Mouse (Mus musculus): ENCODE data around the gene Olfr49. TPM values are rescaled to one million over a fixed set of nuclear protein-coding genes. Genes with fewer than 3 reads are reported as not detected.

Gene Olfr49
- polyA plus RNA-seq, 1 experiment from 2014 or later = not detected

DNA sequence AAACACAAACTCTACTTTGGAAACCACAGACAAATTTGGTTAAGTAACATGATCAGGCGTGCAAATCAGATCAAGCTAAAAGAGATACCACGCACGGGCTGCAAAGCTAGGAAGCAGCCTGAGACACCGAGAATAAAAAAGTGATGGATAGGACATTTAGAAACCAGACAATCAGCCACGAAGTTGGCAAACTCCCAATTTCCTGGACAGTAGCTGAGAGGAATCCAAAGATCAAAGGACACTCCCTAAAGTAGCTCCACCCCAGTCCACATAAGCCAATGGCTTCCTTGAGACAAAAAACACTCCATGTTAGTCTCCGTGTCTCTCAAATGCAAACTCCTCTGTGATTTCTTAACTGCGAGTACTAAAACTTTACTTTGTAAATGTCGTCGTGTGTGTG lies 35.4 kb downstream of the Olfr49 start:
- 64% methylated on average over 9 of the region's 9 CpGs for WGBS (ENCODE audit: insufficient replicate concordance)
- peaks cover 3% of the 10 kb centered on the region; the same call in 1 of the 2 replicates for H3K36me3 ChIP-seq (replicated peaks; ENCODE audit: insufficient read depth, low read length)
- H3K27me3 ChIP-seq (ENCODE audit: insufficient read depth, low read length) = no peaks in the 10 kb centered on the region
- H3K4me3 ChIP-seq (ENCODE audit: low read depth, low read length) = no peak overlapping the region
- no peak overlapping the region for H3K27ac ChIP-seq (ENCODE audit: low read depth)
- no peak overlapping the region for H3K4me2 ChIP-seq (ENCODE audit: low read depth, low read length)
- ATAC-seq = no peak
- H3K4me1 ChIP-seq (ENCODE audit: insufficient read depth) = peaks cover 20% of the 10 kb centered on the region
- TF ChIP-seq EP300 (IDR thresholded peaks at IDR 0.05; ENCODE audit: low read depth) (no peak), CTCF (IDR thresholded peaks at IDR 0.05; ENCODE audit: low read depth) (no peak)
- no peaks in the 10 kb centered on the region for H3K9me3 ChIP-seq (ENCODE audit: low read length)
- H3K9ac ChIP-seq (replicated peaks) = no peak overlapping the region
- no peak for DNase-seq

DNA sequence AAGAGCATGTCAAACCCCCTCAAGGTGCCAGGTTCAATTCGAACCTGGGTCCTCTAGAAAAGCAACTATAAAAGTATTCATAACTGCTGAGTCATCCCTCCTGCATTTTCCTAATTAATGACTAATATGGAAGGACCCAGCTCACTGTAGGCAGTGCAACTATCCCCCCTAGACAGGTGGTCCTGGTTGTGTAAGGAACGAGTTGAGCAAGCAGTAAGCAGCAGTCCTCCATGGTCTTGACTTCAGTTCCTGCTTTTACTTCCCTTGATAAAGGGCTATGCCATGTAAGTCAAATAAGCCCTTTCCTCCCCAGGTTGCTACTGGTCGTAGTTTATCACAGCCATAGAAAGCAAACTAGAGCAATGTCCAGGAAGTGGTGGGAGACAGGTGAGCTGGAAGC lies 38.5 kb downstream of the Olfr49 start:
- no peak overlapping the region for H3K9ac ChIP-seq (replicated peaks)
- TF ChIP-seq CTCF (IDR thresholded peaks at IDR 0.05; ENCODE audit: low read depth) = no peak
- no peak for TF ChIP-seq EP300 (IDR thresholded peaks at IDR 0.05; ENCODE audit: low read depth)
- no peaks in the 10 kb centered on the region for H3K9me3 ChIP-seq (ENCODE audit: low read length)
- no peak for DNase-seq
- H3K4me1 ChIP-seq (ENCODE audit: insufficient read depth) = peaks cover 10% of the 10 kb centered on the region; the same call in 1 of the 2 replicates
- H3K36me3 ChIP-seq (replicated peaks; ENCODE audit: insufficient read depth, low read length) = peaks cover 24% of the 10 kb centered on the region
- no peak overlapping the region for H3K27ac ChIP-seq (ENCODE audit: low read depth)
- ATAC-seq = no peak
- no peaks in the 10 kb centered on the region for H3K27me3 ChIP-seq (ENCODE audit: insufficient read depth, low read length)
- no peak overlapping the region for H3K4me2 ChIP-seq (ENCODE audit: low read depth, low read length)
- 60% methylated on average over 3 of the region's 3 CpGs for whole genome bisulfite sequencing (ENCODE audit: insufficient replicate concordance)
- no peak overlapping the region for H3K4me3 ChIP-seq (ENCODE audit: low read depth, low read length)

DNA sequence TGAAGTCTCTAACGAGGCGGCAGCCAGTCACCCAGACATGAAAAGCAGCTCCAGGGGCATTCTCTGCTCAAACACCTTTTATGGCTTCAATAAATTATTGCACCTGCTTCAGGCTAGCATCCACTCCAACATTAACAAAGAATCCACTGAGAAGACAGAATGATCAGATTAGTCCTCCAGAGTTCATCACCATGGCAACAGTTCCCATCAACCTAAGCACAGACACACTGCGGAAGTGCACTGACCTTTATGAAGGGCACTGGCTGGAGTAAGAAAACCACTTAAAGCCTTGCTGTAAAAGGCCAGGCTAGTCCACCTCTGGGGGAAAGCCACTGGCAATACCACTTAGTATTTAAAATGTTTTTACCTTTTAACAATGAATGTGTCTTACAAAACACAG lies 40.6 kb downstream of the Olfr49 start:
- TF ChIP-seq CTCF (IDR thresholded peaks at IDR 0.05; ENCODE audit: low read depth) = no peak
- TF ChIP-seq EP300 (IDR thresholded peaks at IDR 0.05; ENCODE audit: low read depth) = no peak
- H3K4me3 ChIP-seq (ENCODE audit: low read depth, low read length) = no peak overlapping the region
- H3K4me1 ChIP-seq (ENCODE audit: insufficient read depth) = 0 out of 2 replicates have a peak, but pooled peaks cover 5% of the 10 kb centered on the region
- H3K27ac ChIP-seq (ENCODE audit: low read depth) = no peak overlapping the region
- no peaks in the 10 kb centered on the region for H3K9me3 ChIP-seq (ENCODE audit: low read length)
- H3K36me3 ChIP-seq (replicated peaks; ENCODE audit: insufficient read depth, low read length) = peaks cover 37% of the 10 kb centered on the region
- no peak for ATAC-seq
- no peak overlapping the region for H3K9ac ChIP-seq (replicated peaks)
- WGBS (ENCODE audit: insufficient replicate concordance) = 78% methylated on average over 3 of the region's 3 CpGs
- no peak for DNase-seq
- H3K4me2 ChIP-seq (ENCODE audit: low read depth, low read length) = no peak overlapping the region
- no peaks in the 10 kb centered on the region for H3K27me3 ChIP-seq (ENCODE audit: insufficient read depth, low read length)

DNA sequence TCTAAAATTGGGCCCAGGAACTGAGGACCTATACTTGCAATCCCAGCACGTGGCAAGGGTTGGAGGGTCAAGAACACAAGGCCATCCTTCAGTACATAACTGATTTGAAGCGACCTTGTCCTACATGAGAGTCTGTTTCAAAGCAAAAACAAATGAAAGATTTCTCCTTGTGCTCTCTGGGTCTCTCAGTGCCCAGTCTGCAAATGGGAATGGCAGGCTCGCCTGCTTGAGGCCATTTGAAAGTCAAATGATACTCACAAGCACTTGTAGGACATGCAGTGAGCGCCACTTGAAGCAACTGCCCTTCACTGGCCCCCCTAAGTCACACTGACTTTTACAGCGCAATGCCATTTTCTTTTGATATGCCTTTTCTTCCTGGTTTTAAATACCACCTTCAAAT lies 44.2 kb downstream of the Olfr49 start:
- WGBS (ENCODE audit: insufficient replicate concordance) = 90% methylated on average over 5 of the region's 5 CpGs
- H3K4me2 ChIP-seq (ENCODE audit: low read depth, low read length) = no peak overlapping the region
- no peak for TF ChIP-seq CTCF (IDR thresholded peaks at IDR 0.05; ENCODE audit: low read depth)
- TF ChIP-seq EP300 (IDR thresholded peaks at IDR 0.05; ENCODE audit: low read depth) = no peak
- H3K4me1 ChIP-seq (ENCODE audit: insufficient read depth) = no peaks in the 10 kb centered on the region
- DNase-seq = no peak
- H3K9ac ChIP-seq (replicated peaks) = no peak overlapping the region
- no peak overlapping the region for H3K27ac ChIP-seq (ENCODE audit: low read depth)
- peaks cover 47% of the 10 kb centered on the region for H3K36me3 ChIP-seq (replicated peaks; ENCODE audit: insufficient read depth, low read length)
- no peak overlapping the region for H3K4me3 ChIP-seq (ENCODE audit: low read depth, low read length)
- no peak for ATAC-seq
- no peaks in the 10 kb centered on the region for H3K27me3 ChIP-seq (ENCODE audit: insufficient read depth, low read length)
- no peaks in the 10 kb centered on the region for H3K9me3 ChIP-seq (ENCODE audit: low read length)

DNA sequence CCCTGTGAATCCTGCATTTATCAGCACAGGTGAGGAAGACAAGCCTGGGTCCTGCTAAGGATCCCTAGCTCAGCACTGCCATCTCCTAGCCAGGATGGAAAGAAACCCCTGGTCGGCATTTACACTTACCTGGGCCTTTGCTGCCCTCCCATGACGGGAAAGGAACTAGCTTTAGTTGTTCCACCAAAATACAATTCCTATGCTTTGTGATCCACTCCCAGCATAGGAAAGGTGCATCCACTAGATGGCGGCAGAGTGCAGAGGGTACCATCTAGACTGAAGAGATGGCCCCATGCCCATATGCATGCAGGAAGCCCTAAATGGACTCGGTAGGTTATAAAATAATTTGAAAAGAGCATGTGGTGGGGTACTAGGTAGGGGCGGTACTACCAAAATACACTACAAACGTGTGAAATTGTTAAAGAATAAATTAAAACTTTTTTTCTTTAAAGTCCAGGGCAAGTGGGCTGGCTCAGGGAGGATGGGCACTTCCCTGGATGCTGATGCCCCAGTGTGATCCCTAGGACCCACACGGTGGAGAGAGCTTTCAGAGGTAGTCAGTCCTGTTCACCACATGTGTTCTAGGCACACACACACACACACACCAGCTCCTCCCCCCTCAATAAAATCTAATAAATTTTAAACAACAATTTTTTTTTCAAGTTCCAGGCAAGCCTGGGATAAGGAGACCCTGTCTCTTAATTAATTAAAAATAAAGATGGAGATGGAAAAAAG lies 45.6 kb downstream of the Olfr49 start:
- H3K9ac ChIP-seq (replicated peaks) = no peak overlapping the region
- peaks cover 57% of the 10 kb centered on the region for H3K36me3 ChIP-seq (replicated peaks; ENCODE audit: insufficient read depth, low read length)
- 18% methylated on average over 7 of the region's 7 CpGs for WGBS (ENCODE audit: insufficient replicate concordance)
- no peaks in the 10 kb centered on the region for H3K27me3 ChIP-seq (ENCODE audit: insufficient read depth, low read length)
- H3K4me1 ChIP-seq (ENCODE audit: insufficient read depth) = peaks cover 2% of the 10 kb centered on the region; the same call in 1 of the 2 replicates
- no peaks in the 10 kb centered on the region for H3K9me3 ChIP-seq (ENCODE audit: low read length)
- DNase-seq = peak; percentile 89
- no peak for TF ChIP-seq EP300 (IDR thresholded peaks at IDR 0.05; ENCODE audit: low read depth)
- TF ChIP-seq CTCF (IDR thresholded peaks at IDR 0.05; ENCODE audit: low read depth) = peak; percentile 99
- H3K27ac ChIP-seq (ENCODE audit: low read depth) = no peak overlapping the region
- H3K4me3 ChIP-seq (ENCODE audit: low read depth, low read length) = no peak overlapping the region
- no peak overlapping the region for H3K4me2 ChIP-seq (ENCODE audit: low read depth, low read length)
- peak; percentile 80 for ATAC-seq

DNA sequence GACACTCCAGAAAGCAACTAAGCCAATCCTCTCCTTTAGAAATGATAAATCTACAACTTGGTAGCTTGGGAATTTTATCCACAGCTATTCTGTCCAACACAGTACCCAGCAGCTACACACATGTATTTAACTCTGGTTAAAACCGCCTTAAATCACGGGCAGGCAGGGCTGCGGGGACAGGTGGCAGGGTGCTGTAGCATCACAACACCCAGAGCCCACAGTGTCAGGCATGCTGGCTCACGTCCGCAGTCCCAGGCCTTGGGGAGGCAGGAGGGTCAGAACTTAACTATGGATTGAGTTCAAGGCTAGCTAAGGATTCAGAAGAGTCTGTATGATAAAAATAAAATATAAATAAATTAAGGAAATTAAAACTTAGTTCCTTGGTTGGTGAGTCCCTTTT lies 47.9 kb downstream of the Olfr49 start:
- no peaks in the 10 kb centered on the region for H3K9me3 ChIP-seq (ENCODE audit: low read length)
- H3K27ac ChIP-seq (ENCODE audit: low read depth) = no peak overlapping the region
- H3K27me3 ChIP-seq (ENCODE audit: insufficient read depth, low read length) = no peaks in the 10 kb centered on the region
- DNase-seq = no peak
- 90% methylated on average over 5 of the region's 5 CpGs for WGBS (ENCODE audit: insufficient replicate concordance)
- no peak overlapping the region for H3K9ac ChIP-seq (replicated peaks)
- peaks cover 43% of the 10 kb centered on the region for H3K36me3 ChIP-seq (replicated peaks; ENCODE audit: insufficient read depth, low read length)
- no peak overlapping the region for H3K4me2 ChIP-seq (ENCODE audit: low read depth, low read length)
- ATAC-seq = no peak
- H3K4me3 ChIP-seq (ENCODE audit: low read depth, low read length) = no peak overlapping the region
- TF ChIP-seq EP300 (IDR thresholded peaks at IDR 0.05; ENCODE audit: low read depth) = no peak
- no peak for TF ChIP-seq CTCF (IDR thresholded peaks at IDR 0.05; ENCODE audit: low read depth)
- peaks cover 17% of the 10 kb centered on the region for H3K4me1 ChIP-seq (ENCODE audit: insufficient read depth)
